Mouse (Mus musculus): ENCODE measurements around the gene Ptpn13.

Ptpn13 gene

GRCm38 (mm10) chr5:103423305-103423926, 1.6 kb upstream of the Ptpn13 start:
- DNase-seq, result no peak

- DNase-seq, result no peak
Observed at GRCm38 (mm10) chr5:103423927-103424315, 1.1 kb upstream of the Ptpn13 start.

- DNase-seq, result peak; percentile 10 to 15
Observed at GRCm38 (mm10) chr5:103425363-103426031, 505 bp downstream of the Ptpn13 start.

GRCm38 (mm10) chr5:103426250-103426649, 1.3 kb downstream of the Ptpn13 start:
- no peak for DNase-seq

GRCm38 (mm10) chr5:103430986-103431385, 6.0 kb downstream of the Ptpn13 start:
- DNase-seq, result no peak

GRCm38 (mm10) chr5:103431479-103431878, 6.5 kb downstream of the Ptpn13 start:
- no peak for DNase-seq

- no peak for DNase-seq
Observed at GRCm38 (mm10) chr5:103436039-103436944, 11.3 kb downstream of the Ptpn13 start.

- no peak for DNase-seq
Observed at GRCm38 (mm10) chr5:103437714-103438113, 12.7 kb downstream of the Ptpn13 start.

- no peak for DNase-seq
Observed at GRCm38 (mm10) chr5:103439171-103439570, 14.2 kb downstream of the Ptpn13 start.

GRCm38 (mm10) chr5:103440418-103441276, 15.7 kb downstream of the Ptpn13 start:
- no peak for DNase-seq

- no peak for DNase-seq
Observed at GRCm38 (mm10) chr5:103441706-103442105, 16.7 kb downstream of the Ptpn13 start.

GRCm38 (mm10) chr5:103442269-103442688, 17.3 kb downstream of the Ptpn13 start:
- no peak for DNase-seq

GRCm38 (mm10) chr5:103442921-103443320, 17.9 kb downstream of the Ptpn13 start:
- no peak for DNase-seq

GRCm38 (mm10) chr5:103445383-103445782, 20.4 kb downstream of the Ptpn13 start:
- no peak for DNase-seq

- no peak for DNase-seq
Observed at GRCm38 (mm10) chr5:103447806-103448416, 22.9 kb downstream of the Ptpn13 start.

GRCm38 (mm10) chr5:103448470-103448869, 23.5 kb downstream of the Ptpn13 start:
- no peak for DNase-seq

GRCm38 (mm10) chr5:103450663-103451062, 25.7 kb downstream of the Ptpn13 start:
- DNase-seq, result no peak

GRCm38 (mm10) chr5:103453361-103454140, 28.6 kb downstream of the Ptpn13 start:
- no peak for DNase-seq

GRCm38 (mm10) chr5:103456794-103457193, 31.8 kb downstream of the Ptpn13 start:
- DNase-seq, result no peak

- DNase-seq, result no peak
Observed at GRCm38 (mm10) chr5:103458411-103458810, 33.4 kb downstream of the Ptpn13 start.
